Mouse (Mus musculus): ENCODE measurements around the gene Itpk1. TPM values are rescaled to one million over a fixed set of nuclear protein-coding genes. Genes with fewer than 3 reads are reported as not detected.

Gene Itpk1
- polyA plus RNA-seq, 1 experiment, result 32.3 TPM

DNA sequence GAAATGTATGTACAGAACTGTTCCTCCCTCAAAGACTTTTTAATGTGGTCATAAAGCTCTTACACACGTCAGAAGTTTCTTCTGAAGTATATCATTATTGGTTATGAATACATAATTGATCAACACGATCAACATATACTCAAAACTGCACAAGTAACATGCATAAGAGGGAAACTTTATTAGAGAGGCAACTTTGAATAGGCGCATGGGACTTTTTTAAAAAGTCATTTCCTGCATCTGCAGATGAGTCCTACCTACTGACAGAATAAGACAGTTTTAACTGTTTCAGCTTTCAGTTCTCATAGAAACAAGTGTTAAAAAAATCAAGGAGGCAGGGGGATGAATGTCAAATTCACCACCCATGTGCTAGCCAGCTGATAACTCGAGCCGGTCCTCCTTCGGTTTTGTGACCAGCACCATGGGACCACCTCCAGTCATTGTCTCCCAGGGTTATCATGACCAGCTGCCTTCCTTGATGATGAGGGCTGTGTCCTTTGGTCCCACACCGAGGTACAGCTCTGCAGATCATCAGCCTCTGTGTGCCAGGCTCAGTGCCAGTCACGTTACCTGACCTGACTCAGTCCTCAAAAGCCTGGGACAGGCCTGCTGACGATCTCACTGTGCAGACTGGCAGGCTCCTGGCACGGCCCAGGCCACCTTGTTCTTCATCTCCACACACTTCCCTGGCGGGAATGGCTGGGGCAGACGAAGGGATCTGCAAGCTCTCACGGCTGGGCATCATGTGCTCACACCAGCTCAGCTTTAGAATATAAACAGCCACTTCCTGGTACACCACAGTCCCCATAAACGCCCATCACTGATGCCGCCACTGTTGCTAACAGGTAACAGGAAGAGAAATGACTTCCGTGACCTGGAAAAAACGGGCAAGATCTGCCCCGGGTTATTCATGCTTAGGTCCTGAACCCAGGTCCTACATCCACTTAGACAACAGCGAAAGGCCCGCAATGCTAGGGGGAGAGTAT, 31.6 kb downstream of the Itpk1 start:
- no peak for TF ChIP-seq POLR2A (IDR thresholded peaks at IDR 0.05; ENCODE audit: borderline replicate concordance, extremely low read depth, insufficient read depth, insufficient read length, poor library complexity, severe bottlenecking)
- TF ChIP-seq CTCF (IDR thresholded peaks at IDR 0.05; ENCODE audit: borderline replicate concordance, extremely low read depth, insufficient read depth, insufficient read length), result no peak
- no peak for DNase-seq (ENCODE audit: low read depth)

DNA sequence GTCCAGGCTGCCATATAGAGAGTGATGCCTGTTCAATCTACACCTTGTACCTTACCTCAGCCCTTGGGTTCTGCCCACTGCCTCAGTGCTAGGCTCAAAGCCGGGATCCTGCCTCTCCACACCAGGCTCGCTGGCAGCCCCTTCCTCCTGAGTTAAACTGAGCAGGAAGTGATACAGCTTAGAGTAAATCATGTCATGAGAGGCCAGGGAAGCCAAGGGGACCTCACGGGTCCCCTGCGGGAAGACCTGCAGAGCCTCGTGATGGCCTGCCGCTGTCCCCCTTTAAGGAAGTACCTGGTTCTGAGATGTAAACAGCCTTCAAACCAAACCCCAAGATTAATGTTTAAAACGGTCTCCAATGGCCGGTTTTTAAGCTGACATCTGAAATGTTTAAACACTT, 32.6 kb downstream of the Itpk1 start:
- no peak for TF ChIP-seq CTCF (IDR thresholded peaks at IDR 0.05; ENCODE audit: borderline replicate concordance, extremely low read depth, insufficient read depth, insufficient read length)
- no peak for TF ChIP-seq POLR2A (IDR thresholded peaks at IDR 0.05; ENCODE audit: borderline replicate concordance, extremely low read depth, insufficient read depth, insufficient read length, poor library complexity, severe bottlenecking)
- DNase-seq (ENCODE audit: low read depth), result no peak

DNA sequence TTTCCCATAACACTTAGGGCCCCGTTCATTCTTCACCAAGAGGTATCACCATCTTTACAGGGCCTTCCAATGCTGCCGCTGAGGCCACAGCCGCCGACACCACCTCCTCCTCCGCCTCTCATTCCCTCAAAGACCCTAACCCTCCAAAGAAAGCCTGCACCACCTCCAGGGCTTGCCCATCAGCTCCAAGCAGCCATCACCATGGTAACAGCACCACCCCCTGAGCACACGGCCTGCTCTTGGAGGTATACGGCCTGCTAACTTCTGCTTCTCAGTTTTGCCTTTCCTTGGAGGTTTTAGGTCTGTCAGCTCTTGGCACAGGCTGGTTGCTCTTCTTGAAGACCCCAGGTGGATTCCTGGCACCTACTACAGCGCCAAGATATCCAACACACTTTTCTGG, 33.9 kb downstream of the Itpk1 start:
- DNase-seq (ENCODE audit: low read depth), result peak; percentile 47
- TF ChIP-seq CTCF (IDR thresholded peaks at IDR 0.05; ENCODE audit: borderline replicate concordance, extremely low read depth, insufficient read depth, insufficient read length), result no peak
- TF ChIP-seq POLR2A (IDR thresholded peaks at IDR 0.05; ENCODE audit: borderline replicate concordance, extremely low read depth, insufficient read depth, insufficient read length, poor library complexity, severe bottlenecking), result no peak

DNA sequence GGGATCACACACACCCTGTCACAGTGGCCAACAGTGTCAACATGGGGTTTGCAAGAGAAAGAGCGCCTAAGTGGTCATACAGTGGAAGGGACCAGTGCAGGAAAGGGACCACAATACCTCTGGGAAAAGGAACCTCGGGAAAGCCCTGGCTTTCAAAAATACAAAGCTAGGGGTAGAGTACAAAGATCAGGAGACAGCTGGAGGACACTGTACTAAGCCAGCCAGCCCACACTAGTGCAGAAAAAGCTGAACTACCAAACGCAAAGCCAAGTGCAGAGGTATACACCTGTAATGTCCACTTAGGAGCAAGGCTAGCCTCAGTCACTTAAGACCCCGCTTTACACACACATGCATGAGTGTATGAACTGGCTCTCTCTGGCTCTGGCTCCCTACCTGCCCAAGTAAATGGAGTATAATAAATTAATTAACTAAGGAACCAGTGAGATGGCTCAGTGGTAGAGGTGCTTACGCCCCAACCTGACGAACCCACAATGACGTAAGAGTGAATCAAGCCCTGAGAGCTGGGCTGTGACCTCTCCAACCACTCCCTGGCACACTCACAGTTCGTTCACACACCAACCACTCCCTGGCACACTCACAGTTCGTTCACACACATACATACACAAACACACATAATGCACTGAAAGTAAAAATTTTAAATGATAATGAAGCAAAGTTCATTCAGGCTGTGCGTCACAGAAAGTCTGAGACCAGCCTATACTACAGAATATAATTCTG, 39.1 kb downstream of the Itpk1 start:
- TF ChIP-seq POLR2A (IDR thresholded peaks at IDR 0.05; ENCODE audit: borderline replicate concordance, extremely low read depth, insufficient read depth, insufficient read length, poor library complexity, severe bottlenecking), result no peak
- no peak for DNase-seq (ENCODE audit: low read depth)

DNA sequence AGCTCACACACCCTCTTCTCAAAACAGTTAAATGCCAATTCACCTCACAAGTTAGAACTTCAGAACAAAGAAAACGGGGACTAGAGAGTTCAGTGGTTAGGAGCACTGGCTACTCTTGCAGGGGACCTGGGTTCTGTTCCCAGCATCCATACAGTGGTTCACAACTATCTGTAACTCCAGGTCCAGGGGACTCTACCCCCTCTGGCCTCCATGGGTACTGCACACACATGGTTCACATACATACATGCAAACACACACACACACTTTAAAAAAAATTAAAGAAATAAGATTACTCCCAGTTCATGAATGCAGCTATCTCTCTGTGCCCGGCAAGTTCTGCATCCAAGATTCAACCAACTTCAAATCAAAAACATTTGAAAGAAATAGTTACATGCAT, 40.7 kb downstream of the Itpk1 start:
- DNase-seq (ENCODE audit: low read depth), result no peak
- TF ChIP-seq POLR2A (IDR thresholded peaks at IDR 0.05; ENCODE audit: borderline replicate concordance, extremely low read depth, insufficient read depth, insufficient read length, poor library complexity, severe bottlenecking) (no peak), CTCF (IDR thresholded peaks at IDR 0.05; ENCODE audit: borderline replicate concordance, extremely low read depth, insufficient read depth, insufficient read length) (no peak)

DNA sequence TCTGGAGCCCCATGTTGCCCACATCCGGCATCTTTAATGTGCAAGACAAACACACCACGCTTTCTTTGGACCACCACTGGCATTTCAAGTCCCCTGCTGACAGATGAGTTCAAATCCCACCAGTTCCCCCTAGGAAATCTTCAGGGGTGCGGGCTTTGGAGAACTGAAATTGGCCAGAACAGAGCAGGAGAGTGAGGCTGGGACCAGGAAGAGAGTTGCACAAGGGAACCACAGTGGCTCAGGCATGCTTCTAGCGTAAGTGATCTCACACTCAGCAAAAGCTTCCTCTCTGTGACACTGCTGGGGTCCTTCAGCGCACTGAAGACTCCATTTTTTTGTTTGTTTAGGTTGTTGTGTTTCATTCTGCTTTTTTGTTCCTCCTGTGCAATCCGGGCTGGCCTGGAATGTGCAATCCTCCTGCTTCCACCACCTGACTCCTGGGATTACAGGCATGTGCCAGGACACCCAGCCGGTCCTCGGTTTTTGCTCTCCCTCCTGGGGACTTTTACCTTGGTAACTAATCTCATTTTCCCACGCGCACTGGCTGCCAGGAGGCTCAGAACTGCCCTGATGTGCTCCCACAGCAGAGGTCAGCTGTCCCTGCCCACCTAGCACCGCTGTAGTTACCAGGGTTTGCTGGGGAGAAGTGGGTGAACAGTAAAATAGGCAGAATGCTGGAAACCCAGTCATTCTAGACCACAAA, 41.2 kb downstream of the Itpk1 start:
- no peak for DNase-seq (ENCODE audit: low read depth)
- no peak for TF ChIP-seq CTCF (IDR thresholded peaks at IDR 0.05; ENCODE audit: borderline replicate concordance, extremely low read depth, insufficient read depth, insufficient read length)
- no peak for TF ChIP-seq POLR2A (IDR thresholded peaks at IDR 0.05; ENCODE audit: borderline replicate concordance, extremely low read depth, insufficient read depth, insufficient read length, poor library complexity, severe bottlenecking)

DNA sequence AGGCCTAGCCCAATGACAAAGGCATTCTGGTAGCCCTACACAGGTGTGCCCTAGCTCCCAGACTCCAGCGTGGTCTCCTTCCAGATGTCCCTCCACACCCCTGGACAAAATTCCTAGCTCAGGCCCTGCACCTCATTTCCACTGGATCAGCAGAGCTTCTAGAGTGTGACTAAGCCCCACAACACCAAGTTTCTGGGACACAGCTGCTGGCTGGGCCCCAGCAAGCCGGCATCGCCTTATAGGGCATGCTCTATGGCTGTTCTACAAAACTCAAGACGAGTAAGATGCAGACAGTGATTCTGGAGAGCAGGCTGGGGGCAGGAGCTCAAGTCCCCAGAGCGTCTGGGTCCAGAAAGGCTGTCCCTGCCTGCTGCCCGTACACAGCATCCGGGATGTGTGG, 43.0 kb downstream of the Itpk1 start:
- DNase-seq (ENCODE audit: low read depth), result no peak
- TF ChIP-seq POLR2A (IDR thresholded peaks at IDR 0.05; ENCODE audit: borderline replicate concordance, extremely low read depth, insufficient read depth, insufficient read length, poor library complexity, severe bottlenecking) (no peak), CTCF (IDR thresholded peaks at IDR 0.05; ENCODE audit: borderline replicate concordance, extremely low read depth, insufficient read depth, insufficient read length) (no peak)

DNA sequence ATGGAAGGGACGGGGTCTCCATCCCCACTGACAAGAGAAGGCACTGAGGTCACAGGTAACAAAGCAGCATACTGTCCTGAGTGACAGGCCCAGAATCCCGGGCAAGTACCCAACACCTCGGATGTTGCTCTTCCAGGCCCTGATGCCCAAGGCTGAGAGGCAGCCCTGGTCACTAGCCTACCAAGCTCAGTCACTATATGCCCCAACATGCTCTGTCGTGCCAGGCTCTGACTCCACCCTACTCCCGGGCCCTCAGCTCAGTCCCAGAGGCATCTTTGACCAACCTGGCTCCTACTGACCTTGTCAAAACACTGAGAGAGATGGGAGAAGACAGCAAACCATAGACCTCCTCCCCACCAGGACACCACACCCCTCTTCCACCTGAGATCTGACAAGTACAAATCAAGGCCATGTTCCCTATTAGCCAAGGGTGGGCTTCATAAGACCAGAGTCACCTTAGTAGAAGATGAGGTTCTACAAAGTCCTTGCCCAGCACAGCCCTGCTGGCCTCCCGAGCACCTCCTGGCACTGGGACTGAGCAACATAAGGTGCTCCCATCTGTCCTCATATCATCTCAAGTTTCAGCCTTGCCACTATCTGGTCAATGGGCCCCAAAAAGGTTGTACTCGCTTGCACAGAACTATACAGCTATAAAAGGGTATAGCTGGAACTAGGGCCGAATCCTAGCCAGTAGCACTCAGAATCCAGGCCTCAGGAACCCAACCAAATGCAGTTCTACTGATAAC, 43.7 kb downstream of the Itpk1 start:
- TF ChIP-seq POLR2A (IDR thresholded peaks at IDR 0.05; ENCODE audit: borderline replicate concordance, extremely low read depth, insufficient read depth, insufficient read length, poor library complexity, severe bottlenecking), result no peak
- TF ChIP-seq CTCF (IDR thresholded peaks at IDR 0.05; ENCODE audit: borderline replicate concordance, extremely low read depth, insufficient read depth, insufficient read length), result no peak

DNA sequence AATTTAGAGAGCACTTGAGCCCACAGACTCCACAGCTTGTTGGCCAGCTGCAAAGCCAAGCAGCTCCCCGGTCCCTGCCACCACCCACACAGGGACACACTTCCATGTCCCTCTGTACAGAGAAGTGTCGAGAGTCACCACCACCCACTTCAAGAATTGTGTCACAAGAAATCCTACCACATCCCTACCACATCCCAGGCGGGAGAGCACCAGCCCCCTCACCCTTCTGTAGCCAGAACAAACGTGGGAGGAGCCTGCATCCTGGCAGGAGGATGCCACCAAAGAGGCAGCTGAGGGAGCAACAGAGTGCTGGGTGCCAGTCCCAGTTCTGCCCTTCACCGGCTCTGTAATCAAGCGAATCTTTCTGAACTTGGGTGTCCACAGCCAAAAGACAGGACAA, 51.7 kb downstream of the Itpk1 start:
- TF ChIP-seq POLR2A (IDR thresholded peaks at IDR 0.05; ENCODE audit: borderline replicate concordance, extremely low read depth, insufficient read depth, insufficient read length, poor library complexity, severe bottlenecking), result no peak
- DNase-seq (ENCODE audit: low read depth), result no peak

More for the DNA sequence above, 43.7 kb downstream of the Itpk1 start:
- no peak for DNase-seq (ENCODE audit: low read depth)

DNA sequence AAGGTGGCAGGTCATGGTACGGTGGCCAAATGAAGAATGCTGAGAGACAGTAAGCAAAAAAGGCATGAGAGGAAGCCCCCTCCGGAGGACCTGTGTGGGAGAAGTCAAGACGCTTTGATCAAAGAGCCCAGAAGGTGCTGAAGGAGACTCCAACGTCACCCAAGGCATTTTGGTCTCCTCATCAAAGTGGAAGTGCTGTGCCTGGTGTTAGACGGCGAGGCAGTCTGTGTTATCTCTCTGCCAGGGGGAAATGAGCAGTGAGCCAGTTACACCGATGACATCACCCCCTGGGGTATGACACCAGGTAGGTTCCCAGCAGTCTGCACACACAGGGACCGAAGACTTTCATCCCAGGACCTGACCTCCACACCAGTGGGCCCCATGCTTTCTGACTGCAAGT, 52.3 kb downstream of the Itpk1 start:
- no peak for DNase-seq (ENCODE audit: low read depth)
- TF ChIP-seq POLR2A (IDR thresholded peaks at IDR 0.05; ENCODE audit: borderline replicate concordance, extremely low read depth, insufficient read depth, insufficient read length, poor library complexity, severe bottlenecking) (no peak), CTCF (IDR thresholded peaks at IDR 0.05; ENCODE audit: borderline replicate concordance, extremely low read depth, insufficient read depth, insufficient read length) (no peak)

DNA sequence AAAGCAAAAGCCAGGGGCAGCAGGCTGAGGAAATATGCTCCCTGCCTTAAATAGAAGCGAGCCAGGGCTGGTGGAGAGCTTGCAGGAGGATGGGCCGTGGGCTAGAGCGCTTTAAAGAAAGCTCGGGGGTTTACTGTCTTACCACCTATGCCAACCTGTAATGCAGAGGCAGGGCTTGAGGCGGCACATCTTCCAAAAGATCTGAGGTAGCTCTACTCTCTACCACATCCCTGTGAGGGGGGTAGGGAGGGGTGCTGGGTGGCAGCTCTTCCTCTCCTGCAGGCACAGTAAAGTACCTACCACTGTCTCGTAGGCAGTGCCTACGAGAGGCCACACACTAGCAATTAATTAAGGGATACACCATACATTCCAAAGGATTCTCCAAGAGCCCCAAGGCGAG, 52.9 kb downstream of the Itpk1 start:
- DNase-seq (ENCODE audit: low read depth), result no peak
- TF ChIP-seq POLR2A (IDR thresholded peaks at IDR 0.05; ENCODE audit: borderline replicate concordance, extremely low read depth, insufficient read depth, insufficient read length, poor library complexity, severe bottlenecking), result no peak
- no peak for TF ChIP-seq CTCF (IDR thresholded peaks at IDR 0.05; ENCODE audit: borderline replicate concordance, extremely low read depth, insufficient read depth, insufficient read length)
